Mouse (Mus musculus): ENCODE measurements around the gene Shmt2.

Shmt2 gene

DNA sequence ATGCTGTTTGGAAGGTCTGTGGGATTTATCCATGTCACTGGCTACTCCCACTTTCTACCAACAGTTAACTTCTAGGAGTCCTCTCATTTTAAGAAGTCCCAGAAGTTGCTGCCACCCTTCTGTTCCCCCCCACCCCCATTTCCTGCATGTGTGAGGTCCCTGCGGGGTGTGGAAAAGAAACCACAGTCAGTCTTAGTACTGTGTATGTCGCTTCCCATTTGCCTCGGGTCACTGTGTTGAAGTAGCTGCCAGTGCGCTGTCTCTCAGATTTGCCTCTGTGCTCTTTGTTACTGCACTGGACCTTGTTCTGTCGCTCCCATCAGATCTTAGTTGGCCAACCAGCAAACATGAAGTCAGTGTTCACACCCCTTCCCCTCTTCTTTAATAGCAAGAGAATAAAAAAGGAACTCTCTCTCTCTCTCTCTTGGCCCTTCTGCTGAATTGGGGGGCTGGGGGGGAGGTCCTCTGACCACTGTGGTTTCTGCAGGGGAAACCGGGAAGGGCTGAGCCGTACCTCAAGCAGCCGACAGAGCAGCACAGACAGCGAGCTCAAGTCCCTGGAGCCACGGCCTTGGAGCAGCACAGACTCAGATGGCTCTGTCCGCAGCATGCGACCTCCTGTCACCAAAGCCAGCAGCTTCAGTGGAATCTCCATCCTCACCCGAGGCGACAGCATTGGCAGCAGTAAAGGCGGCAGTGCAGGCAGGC, 50.8 kb downstream of the Shmt2 start:
- DNase-seq = no peak

All from cerebellum, adult 11-12 months (tissue).